Mouse (Mus musculus) cerebral cortex, adult 2 months (tissue): ENCODE results near the gene Tmem200b.

ENCODE experiments used
- WGBS: fragments of 180-500 bp; shearing (Covaris S2); methylation state at CpG from one replicate; pipeline ENCODE4 v1.1.7; 2018; 5-methylcytosine and 5-hydroxymethylcytosine counted together

The Tmem200b gene

DNA sequence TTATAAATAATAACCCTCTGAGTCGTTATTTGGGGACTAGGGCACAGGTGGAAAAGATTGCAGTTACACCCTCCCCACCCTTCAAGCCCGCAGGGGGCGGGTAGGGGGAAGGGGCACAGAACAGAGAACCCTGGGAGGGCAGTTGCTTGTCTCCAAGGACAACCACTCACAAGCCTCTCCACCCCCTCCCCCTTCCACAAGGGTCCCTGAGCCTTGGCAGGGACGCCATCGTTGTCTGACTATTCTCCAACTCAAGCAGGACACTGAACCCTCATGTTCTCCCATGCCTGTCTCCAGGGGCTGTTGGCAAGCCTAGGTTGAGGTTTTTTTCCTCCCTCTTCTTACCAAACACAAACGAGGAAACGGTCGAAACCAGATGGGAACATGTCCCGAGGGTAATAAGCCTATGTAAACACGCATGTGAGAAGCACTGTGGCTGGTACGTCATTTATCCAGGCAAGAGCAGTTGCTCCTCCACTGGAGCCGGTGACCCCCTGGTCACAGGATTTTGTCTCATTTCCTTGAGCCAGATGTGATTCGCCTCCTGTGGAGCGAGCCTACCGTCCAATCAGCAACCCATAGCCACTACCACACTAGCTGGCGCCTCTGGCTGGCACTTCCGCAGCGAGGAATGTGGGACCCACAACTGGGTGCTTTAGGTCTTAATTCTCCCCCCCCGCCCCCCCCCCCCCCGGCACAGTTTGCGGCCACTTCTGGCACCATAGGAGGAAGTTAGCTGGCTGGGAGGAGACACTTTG is 11.2 kb upstream of the Tmem200b start:
- 33% methylated on average over 20 of the region's 21 CpGs for WGBS

GRCm38 (mm10) chr4:131911521-131911920 is 10.1 kb upstream of the Tmem200b start:
- 50% methylated on average over 5 of the region's 5 CpGs for WGBS

DNA sequence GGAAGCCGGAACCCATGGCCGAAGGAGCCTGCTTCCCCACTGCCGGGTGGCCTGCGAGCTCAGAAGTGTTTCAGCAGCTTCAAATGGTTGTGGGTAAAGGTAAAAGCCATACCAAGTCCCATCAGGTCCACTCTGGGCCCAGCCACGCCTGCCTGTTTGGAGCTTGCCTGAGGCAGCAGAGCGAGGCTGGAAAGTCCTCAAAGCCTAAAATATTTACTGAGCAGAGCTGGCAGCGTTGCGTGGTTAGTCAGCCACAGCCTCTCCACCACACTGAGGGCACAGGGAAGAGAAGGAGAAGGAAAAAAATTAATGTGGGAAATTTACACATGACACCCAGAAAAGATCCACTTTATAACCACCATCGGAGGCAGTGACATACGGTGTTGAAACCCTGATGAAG is 8.0 kb upstream of the Tmem200b start:
- WGBS = 53% methylated on average over 10 of the region's 10 CpGs

DNA sequence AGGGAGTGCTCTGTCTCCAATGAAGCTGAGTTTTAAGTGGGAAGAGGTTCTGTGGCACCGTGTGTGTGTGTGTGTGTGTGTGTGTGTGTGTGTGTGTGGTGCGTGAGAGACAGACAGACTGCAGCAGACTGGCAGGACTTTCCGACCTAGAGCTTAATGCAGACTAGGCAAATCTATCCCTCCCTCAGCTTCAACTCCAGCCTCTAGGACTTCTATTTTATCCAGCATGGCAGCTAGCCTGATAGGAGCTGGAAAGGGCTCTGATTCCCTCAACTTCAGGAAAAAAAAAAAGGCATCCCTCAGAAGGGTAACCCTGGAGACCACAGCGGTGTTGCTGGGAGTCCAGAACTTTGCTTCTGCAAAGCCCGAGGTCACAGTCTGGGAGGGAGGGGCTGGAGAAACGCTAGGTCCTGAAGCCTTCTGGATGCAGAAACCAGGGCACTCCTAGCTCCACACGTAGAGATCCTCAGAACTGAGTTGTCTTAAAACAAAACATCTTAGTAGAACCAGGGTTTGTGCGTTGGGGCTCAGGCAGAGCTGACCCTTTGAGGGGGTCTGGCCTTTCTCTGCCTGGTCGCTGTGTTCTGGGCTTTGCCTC is 7.4 kb upstream of the Tmem200b start:
- WGBS = 31% methylated on average over 9 of the region's 9 CpGs

- 12% methylated on average over 31 of the region's 31 CpGs for WGBS
These were observed 6.6 kb upstream of the Tmem200b start for GRCm38 (mm10) chr4:131914891-131915469.

DNA sequence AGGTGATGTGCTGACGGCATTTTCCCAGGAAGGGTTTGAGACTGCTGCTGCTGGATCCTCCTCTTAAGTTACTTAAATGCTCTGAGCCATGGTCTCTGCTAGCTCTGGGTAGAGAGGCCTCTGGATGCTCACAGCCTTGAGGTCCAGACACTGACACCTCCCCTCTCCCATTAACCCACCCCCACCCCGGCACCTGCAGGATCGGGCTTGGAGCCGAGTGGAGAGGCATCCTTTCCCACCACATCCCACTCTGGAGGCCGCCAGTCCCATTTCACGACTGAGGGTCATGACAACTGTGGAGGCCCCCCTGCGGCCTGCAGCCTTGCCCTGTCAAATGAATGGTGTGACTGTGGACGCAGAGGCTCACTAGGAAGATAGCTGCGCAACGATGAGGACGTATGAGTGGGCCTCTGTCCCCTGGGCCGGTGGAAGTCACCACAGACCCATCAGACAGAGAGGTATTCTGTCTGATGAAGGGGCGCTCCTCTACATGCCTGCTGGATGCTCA is 5.7 kb upstream of the Tmem200b start:
- 48% methylated on average over 13 of the region's 13 CpGs for WGBS

DNA sequence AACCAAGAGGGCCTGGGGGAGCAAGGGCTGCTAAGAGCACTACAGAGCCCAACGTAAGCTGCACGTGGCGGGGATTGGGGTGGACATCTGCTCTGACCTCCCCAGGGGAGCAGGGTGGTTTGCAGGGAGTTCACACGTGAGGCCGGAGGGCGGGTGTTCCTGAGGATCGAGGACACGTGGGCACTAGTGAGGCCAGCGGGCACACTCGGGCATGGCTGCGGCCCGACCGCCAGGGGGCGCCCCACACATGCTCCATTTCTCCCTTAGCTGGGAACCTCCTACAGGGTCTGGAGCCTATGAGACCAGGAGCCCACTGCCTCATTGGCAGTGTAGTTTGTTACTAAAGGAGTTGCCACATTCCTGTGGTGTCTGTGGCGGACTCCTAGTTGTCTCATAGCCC is 5.1 kb upstream of the Tmem200b start:
- 18% methylated on average over 15 of the region's 15 CpGs for WGBS

DNA sequence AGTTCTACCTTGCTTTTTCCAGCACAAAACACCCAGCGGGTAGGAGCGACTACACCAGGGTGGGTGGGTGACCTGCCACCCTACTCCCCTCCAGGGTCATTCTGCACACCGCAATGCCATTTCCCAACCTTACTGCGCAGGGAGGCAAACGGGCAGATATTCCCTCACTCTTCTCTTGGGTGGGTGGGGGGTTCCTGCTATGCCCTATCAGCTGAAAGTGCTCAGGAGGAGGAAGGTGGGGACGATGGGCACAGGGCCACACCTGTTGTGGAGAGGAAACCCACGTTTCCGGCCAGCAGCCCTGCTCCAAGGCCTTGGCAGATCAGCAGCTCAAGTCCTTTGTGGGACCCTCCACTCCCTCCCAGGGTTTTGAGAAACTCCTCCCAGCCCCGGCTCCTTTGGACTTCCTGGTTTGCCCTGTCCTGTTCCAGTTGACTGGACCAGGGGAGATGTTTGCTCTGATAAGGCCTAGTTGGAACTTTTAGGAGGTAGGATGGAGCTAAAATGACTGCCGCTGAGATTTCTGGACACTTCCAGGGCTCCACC is 4.5 kb upstream of the Tmem200b start:
- WGBS = 78% methylated on average over 10 of the region's 10 CpGs

- whole genome bisulfite sequencing = 92% methylated on average over 7 of the region's 7 CpGs
These were observed 3.5 kb upstream of the Tmem200b start for GRCm38 (mm10) chr4:131918026-131918533.

- 72% methylated on average over 15 of the region's 15 CpGs for WGBS
These were observed 2.7 kb upstream of the Tmem200b start for GRCm38 (mm10) chr4:131918711-131919500.

GRCm38 (mm10) chr4:131919506-131920140 is 1.9 kb upstream of the Tmem200b start:
- 60% methylated on average over 15 of the region's 15 CpGs for WGBS

GRCm38 (mm10) chr4:131920141-131920594 is 1.4 kb upstream of the Tmem200b start:
- WGBS = 20% methylated on average over 51 of the region's 51 CpGs

GRCm38 (mm10) chr4:131920595-131921351 is 798 bp upstream of the Tmem200b start:
- 2% methylated on average over 76 of the region's 76 CpGs for WGBS

GRCm38 (mm10) chr4:131922404-131922803 is 833 bp downstream of the Tmem200b start:
- 64% methylated on average over 15 of the region's 15 CpGs for WGBS

GRCm38 (mm10) chr4:131924096-131924810 is 2.7 kb downstream of the Tmem200b start:
- 50% methylated on average over 6 of the region's 6 CpGs for WGBS

DNA sequence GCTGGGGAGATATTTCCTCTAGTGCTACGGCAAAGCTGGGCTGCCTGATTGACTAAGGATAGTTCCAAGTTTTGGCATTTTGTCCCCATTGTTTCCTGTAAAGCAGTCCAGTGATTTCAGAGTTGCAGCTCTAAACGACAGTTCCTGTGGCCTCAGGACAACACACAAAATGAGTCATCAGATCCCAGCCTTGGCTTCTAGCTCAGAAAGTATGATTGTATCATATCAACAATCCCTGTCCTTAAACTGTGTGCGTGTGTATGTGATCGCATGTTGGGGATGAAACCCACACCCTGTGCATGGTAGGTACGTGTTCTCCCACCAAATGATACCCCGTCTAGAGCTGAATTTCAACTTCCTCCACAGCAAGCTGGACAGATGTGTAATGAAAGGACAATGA is 7.6 kb downstream of the Tmem200b start:
- WGBS = 73% methylated on average over 6 of the region's 6 CpGs

DNA sequence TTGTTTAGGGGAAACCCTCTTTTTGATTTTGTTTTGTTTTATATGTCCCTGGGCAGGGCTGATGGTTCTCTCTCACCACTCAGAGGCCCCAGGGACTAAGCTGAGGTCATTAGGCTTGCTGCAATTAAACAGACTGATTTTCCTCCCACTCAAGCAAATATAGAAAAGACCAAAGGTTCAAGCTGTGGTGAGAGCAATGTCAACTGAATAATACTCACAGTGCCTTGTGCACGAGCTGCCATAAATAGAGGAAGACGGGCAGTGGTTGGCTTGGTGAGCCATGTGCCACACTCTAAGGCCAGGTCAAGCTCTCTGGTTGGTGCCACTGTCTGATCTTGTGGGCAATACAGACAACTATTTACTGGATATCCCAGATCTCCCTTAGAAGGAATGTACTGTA is 17.9 kb downstream of the Tmem200b start:
- 91% methylated on average over 2 of the region's 2 CpGs for WGBS

DNA sequence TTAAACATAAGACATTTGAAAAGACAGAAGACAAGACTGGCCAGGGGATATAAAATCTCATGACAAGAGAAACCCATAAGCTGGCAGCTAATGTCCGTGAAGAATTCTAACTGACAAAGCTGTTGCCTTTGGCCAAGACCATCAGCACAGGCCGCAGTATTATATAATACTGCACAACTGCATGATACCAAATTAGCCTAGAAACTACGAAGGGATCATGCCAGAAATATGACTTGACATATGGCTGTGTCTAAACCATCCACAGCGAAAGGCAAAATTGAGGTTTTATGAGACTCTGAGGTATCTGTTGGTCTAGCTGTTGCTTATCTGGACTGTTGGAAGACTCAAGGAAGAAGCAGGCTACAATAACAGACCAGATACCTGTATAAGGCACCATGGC is 19.3 kb downstream of the Tmem200b start:
- WGBS = 66% methylated on average over 4 of the region's 4 CpGs

DNA sequence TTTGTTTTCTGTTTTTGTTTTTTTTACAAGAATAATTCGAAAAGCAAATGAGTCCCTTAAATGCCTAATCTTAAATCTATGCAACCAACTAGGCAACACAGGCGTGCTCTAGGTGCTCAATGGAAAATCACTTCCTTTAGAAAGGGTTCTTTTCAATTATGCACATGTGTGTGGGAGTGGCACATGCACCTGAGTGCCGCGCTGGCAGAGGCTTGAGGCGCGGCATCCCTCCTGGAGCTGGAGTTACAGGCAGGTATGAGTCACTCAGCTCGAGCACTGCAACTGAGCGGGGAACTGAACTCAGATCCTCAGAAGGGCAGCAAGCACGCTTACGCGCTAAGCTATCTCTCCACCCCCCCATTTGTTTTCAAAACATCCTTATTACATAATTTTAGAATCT is 26.3 kb downstream of the Tmem200b start:
- WGBS = 87% methylated on average over 11 of the region's 11 CpGs

DNA sequence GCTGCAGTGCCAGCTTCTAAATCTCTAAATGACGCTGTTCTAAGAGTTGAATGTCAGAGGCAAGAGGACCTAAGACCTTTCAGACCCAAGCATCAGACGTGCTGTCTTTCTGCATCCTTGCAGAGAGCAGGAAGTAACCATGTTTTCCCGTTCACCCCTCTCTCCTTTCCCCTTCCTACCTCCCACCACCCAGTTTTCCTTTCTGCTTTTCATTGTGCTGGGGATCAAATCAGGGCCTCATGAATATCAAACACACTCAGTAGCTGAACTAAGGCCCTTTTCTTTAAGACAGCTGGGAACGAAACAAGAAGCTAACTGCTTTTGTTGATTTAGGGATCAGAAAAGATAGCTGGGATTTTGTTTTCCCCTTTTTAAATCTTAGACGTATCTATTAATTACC is 28.3 kb downstream of the Tmem200b start:
- 74% methylated on average over 5 of the region's 5 CpGs for WGBS
